In the genomic region with DNA sequence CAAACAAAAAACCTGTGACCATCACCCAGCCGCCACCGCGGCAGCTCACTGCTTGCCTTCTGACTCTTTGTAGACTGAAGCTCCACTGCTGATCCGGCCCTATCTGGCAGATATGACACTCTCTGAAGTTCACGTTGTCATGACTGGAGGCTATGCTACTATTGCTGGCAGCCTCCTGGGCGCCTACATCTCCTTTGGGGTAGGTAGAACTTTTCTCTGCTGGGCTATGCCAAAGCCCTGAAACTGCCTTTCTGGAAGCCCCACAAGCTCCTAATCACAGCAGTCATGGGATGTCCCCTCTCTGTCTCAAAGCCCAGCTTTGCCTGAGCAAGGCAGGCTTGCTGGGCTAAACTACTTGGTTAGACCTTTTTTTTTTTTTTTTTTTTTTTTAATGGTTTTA, we compare ENCODE assay signal across 37 mouse cellular contexts. TPM values are rescaled to one million over a fixed set of nuclear protein-coding genes. Genes with fewer than 3 reads are reported as not detected.
"Had no signal": no experiment of that assay in that cellular context is flagged by ENCODE, and none has a peak within 500 bp of the region (broad histone marks: within the 10 kb centered on the region; RNA-seq: fewer than 3 reads in every experiment).

No protein-coding gene starts in this region.

- H3K4me1 ChIP-seq: limb, embryonic 12.5 days; limb, embryonic 13.5 days; limb, embryonic 15.5 days; lung, embryonic 15.5 days; midbrain, embryonic 10.5 days; midbrain, embryonic 12.5 days; midbrain, embryonic 13.5 days; midbrain, embryonic 15.5 days; neural tube, embryonic 12.5 days; neural tube, embryonic 13.5 days had no signal

- H3K9me3 ChIP-seq: limb, embryonic 10.5 days; limb, embryonic 13.5 days; limb, embryonic 15.5 days; liver, embryonic 13.5 days; liver, embryonic 15.5 days; lung, embryonic 15.5 days; midbrain, embryonic 12.5 days; midbrain, embryonic 13.5 days; midbrain, embryonic 15.5 days; neural tube, embryonic 13.5 days had no signal

- H3K27ac ChIP-seq: limb, embryonic 10.5 days; limb, embryonic 12.5 days; limb, embryonic 13.5 days; limb, embryonic 15.5 days; liver, embryonic 12.5 days; liver, embryonic 13.5 days; liver, embryonic 14.5 days; liver, embryonic 15.5 days; lung, embryonic 15.5 days; macrophage; midbrain, embryonic 10.5 days; midbrain, embryonic 12.5 days; midbrain, embryonic 13.5 days; midbrain, embryonic 15.5 days; neural tube, embryonic 12.5 days; neural tube, embryonic 13.5 days had no signal

- H3K4me2 ChIP-seq: limb, embryonic 12.5 days; limb, embryonic 13.5 days; limb, embryonic 15.5 days; liver, embryonic 11.5 days; liver, embryonic 12.5 days; liver, embryonic 13.5 days; liver, embryonic 15.5 days; lung, embryonic 14.5 days; lung, embryonic 15.5 days; midbrain, embryonic 12.5 days; midbrain, embryonic 13.5 days; midbrain, embryonic 15.5 days; neural tube, embryonic 12.5 days; neural tube, embryonic 13.5 days had no signal

- H3K9ac ChIP-seq: limb, embryonic 12.5 days; limb, embryonic 13.5 days; limb, embryonic 15.5 days; liver, embryonic 12.5 days; liver, embryonic 13.5 days; liver, embryonic 14.5 days; liver, embryonic 15.5 days; liver, postnatal 0 days; lung, embryonic 14.5 days; lung, embryonic 15.5 days; midbrain, embryonic 12.5 days; midbrain, embryonic 13.5 days; midbrain, embryonic 15.5 days; neural tube, embryonic 12.5 days; neural tube, embryonic 13.5 days had no signal

- DNase-seq: left cerebral cortex, postnatal 4 days; liver; liver, embryonic 13.5 days; liver, postnatal 0 days; lung, adult 18-20 months; lung, adult 2 months; lung, embryonic 14.5 days; lung, postnatal 10 days; lung, postnatal 14 days; lung, postnatal 36 days; lung, postnatal 4 days had no signal

- H3K27me3 ChIP-seq: limb, embryonic 12.5 days; limb, embryonic 13.5 days; limb, embryonic 15.5 days; liver, embryonic 13.5 days; liver, embryonic 15.5 days; lung, embryonic 15.5 days; midbrain, embryonic 12.5 days; midbrain, embryonic 13.5 days; midbrain, embryonic 15.5 days; neural tube, embryonic 12.5 days; neural tube, embryonic 13.5 days had no signal

- ATAC-seq: liver, embryonic 12.5 days; liver, postnatal 0 days; lung, postnatal 0 days; midbrain, embryonic 13.5 days; midbrain, embryonic 15.5 days; midbrain, embryonic 16.5 days had no signal

- H3K4me3 ChIP-seq: limb, embryonic 10.5 days; limb, embryonic 12.5 days; limb, embryonic 13.5 days; limb, embryonic 15.5 days; liver, embryonic 12.5 days; liver, embryonic 13.5 days; liver, embryonic 15.5 days; lung, embryonic 15.5 days; megakaryocyte, embryonic 14.5 days; midbrain, embryonic 10.5 days; midbrain, embryonic 12.5 days; midbrain, embryonic 13.5 days; midbrain, embryonic 15.5 days; myocyte; neural tube, embryonic 12.5 days; neural tube, embryonic 13.5 days had no signal

- H3K36me3 ChIP-seq: limb, embryonic 10.5 days; limb, embryonic 12.5 days; limb, embryonic 13.5 days; limb, embryonic 15.5 days; liver, embryonic 12.5 days; liver, embryonic 13.5 days; liver, embryonic 15.5 days; lung, embryonic 15.5 days; midbrain, embryonic 10.5 days; midbrain, embryonic 12.5 days; midbrain, embryonic 13.5 days; midbrain, embryonic 15.5 days; neural tube, embryonic 12.5 days; neural tube, embryonic 13.5 days had no signal

RNA-seq across cellular contexts. Expression of gene Slc28a1, which starts 38.7 kb away (rescaled TPM):
- total RNA-seq: megakaryocyte progenitor cell, adult 5-6 weeks; megakaryocyte, adult 5-6 weeks; megakaryocyte-erythroid progenitor cell, adult 5-6 weeks; monocyte, adult 5-6 weeks had no signal
- polyA plus RNA-seq: limb, embryonic 10.5 days; limb, embryonic 12.5 days; lung, embryonic 14.5 days; lung, embryonic 15.5 days; lung, embryonic 16.5 days; macrophage; midbrain, embryonic 10.5 days; midbrain, embryonic 12.5 days; midbrain, embryonic 13.5 days; midbrain, embryonic 15.5 days; midbrain, embryonic 16.5 days; myocyte; neural tube, embryonic 11.5 days; neural tube, embryonic 12.5 days; neural tube, embryonic 13.5 days had no signal
